Mouse (Mus musculus) liver, adult 2 months (tissue): ENCODE results near the gene Sept11. TPM values are rescaled to one million over a fixed set of nuclear protein-coding genes. Genes with fewer than 3 reads are reported as not detected.

Experiments used
- DNase-seq: peaks from one replicate; pipeline ENCODE4 v3.0.0-alpha.2; 2011; ENCODE audit warnings: low read depth, low spot score; ENCODE audit errors: extremely low read depth
- H3K27ac ChIP-seq: fragments of 200-500 bp; replicated peaks from 2 replicates; pipeline ENCODE4 v1.5.1; 2012; ENCODE audit warnings: low read depth, mild to moderate bottlenecking, control low read depth, inconsistent platforms, low read length; ENCODE audit not compliant: insufficient read depth
- H3K27me3 ChIP-seq: fragments of 200-500 bp; 2 replicates; pipeline ENCODE4 v1.6.1; 2012; ENCODE audit warnings: mild to moderate bottlenecking, moderate library complexity, low read length, inconsistent platforms; ENCODE audit not compliant: control insufficient read depth, insufficient read depth
- H3K36me3 ChIP-seq: fragments of 200-500 bp; 2 replicates; pipeline ENCODE4 v1.6.1; 2012; ENCODE audit warnings: low read length, inconsistent platforms; ENCODE audit not compliant: control insufficient read depth, insufficient read depth
- H3K4me1 ChIP-seq: fragments of 200-500 bp; 2 replicates; pipeline ENCODE4 v1.6.1; 2011; ENCODE audit warnings: low read length; ENCODE audit not compliant: control insufficient read depth, insufficient read depth
- H3K4me3 ChIP-seq: fragments of 200-500 bp; 2 replicates; pipeline ENCODE4 v1.5.1; 2011; ENCODE audit warnings: low read depth, mild to moderate bottlenecking, control low read depth, low read length, moderate library complexity; ENCODE audit not compliant: insufficient read depth
- H3K79me2 ChIP-seq: fragments of 200-500 bp; 2 replicates; pipeline ENCODE4 v1.6.1; 2012; ENCODE audit warnings: inconsistent platforms, mild to moderate bottlenecking, low read length, moderate library complexity; ENCODE audit not compliant: control insufficient read depth, insufficient read depth
- H3K9ac ChIP-seq: fragments of 200-500 bp; 2 replicates; pipeline ENCODE4 v1.6.1; 2012; ENCODE audit warnings: low read depth, mild to moderate bottlenecking, control low read depth, inconsistent platforms, low read length
- CTCF ChIP-seq: fragments of 200-500 bp; IDR thresholded peaks from 2 replicates; pipeline ENCODE4 v1.5.1; 2011; ENCODE audit warnings: low read depth, low read length, control low read depth
- POLR2A ChIP-seq: fragments of 200-500 bp; IDR thresholded peaks from 2 replicates; pipeline ENCODE4 v1.6.1; 2011; ENCODE audit warnings: low read length, control low read depth; ENCODE audit not compliant: insufficient read depth; ENCODE audit errors: extremely low read depth
- WGBS: fragments of 180-500 bp; shearing (Covaris S2); methylation state at CpG from one replicate; pipeline ENCODE4 v1.1.7; 2018; 5-methylcytosine and 5-hydroxymethylcytosine counted together
- polyA plus RNA-seq: library from polyadenylated mRNA; depleted of rRNA; stranded (reverse); fragments of >200 nt; gene quantifications from 2 replicates; pipeline ENCODE4 v1.2.3, GENCODE M21; 2012
- total RNA-seq: library from RNA; depleted of rRNA; stranded (reverse); fragments of >200 nt; gene quantifications from 2 replicates; pipeline ENCODE4 v1.2.3, GENCODE M21; 2014

The Sept11 gene
- total and polyA plus RNA-seq, 2 experiments, result 7.1 to 7.3 TPM

- WGBS, result 73% methylated on average over 12 of the region's 12 CpGs
- H3K9ac ChIP-seq, result no peak overlapping the region
- DNase-seq, result no peak
These were observed 50.3 kb downstream of the Sept11 start for GRCm38 (mm10) chr5:93143360-93144091.

DNA sequence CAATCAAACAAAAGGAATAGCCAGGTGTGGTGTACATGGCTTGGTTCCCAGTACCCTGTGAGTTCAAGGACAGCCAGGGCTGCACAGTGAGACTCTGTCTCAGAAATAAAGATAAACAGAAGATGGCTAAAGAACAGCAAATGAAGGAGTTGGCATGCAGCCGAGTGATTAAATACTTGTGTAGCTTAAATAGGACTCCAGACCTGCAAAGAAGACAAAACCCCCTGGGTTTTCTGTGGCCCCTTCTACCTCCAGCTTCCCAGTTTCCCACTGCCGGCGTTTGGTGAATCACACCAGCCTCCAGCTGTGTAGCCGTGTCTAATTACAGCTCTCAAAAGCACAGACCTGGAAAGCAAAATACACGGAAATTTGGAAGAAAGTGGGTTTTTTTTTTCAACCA, 51.6 kb downstream of the Sept11 start:
- no peak overlapping the region for H3K4me3 ChIP-seq
- TF ChIP-seq POLR2A, result no peak
- no peak for TF ChIP-seq CTCF
- no peak overlapping the region for H3K27ac ChIP-seq
- no peaks in the 10 kb centered on the region for H3K79me2 ChIP-seq
- H3K9ac ChIP-seq, result no peak overlapping the region
- peak; percentile 18 for DNase-seq
- H3K4me1 ChIP-seq, result peaks cover 7% of the 10 kb centered on the region; the same call in 1 of the 2 replicates
- no peaks in the 10 kb centered on the region for H3K27me3 ChIP-seq
- 0 out of 2 replicates have a peak, but pooled peaks cover 2% of the 10 kb centered on the region for H3K36me3 ChIP-seq
- 74% methylated on average over 5 of the region's 5 CpGs for WGBS

More at GRCm38 (mm10) chr5:93143360-93144091, 50.3 kb downstream of the Sept11 start:
- H3K4me1 ChIP-seq, result peaks cover 7% of the 10 kb centered on the region; the same call in 1 of the 2 replicates
- no peak overlapping the region for H3K4me3 ChIP-seq
- H3K79me2 ChIP-seq, result no peaks in the 10 kb centered on the region
- 0 out of 2 replicates have a peak, but pooled peaks cover 2% of the 10 kb centered on the region for H3K36me3 ChIP-seq
- no peak overlapping the region for H3K27ac ChIP-seq
- H3K27me3 ChIP-seq, result no peaks in the 10 kb centered on the region
- TF ChIP-seq POLR2A (no peak), CTCF (no peak)

- no peak overlapping the region for H3K9ac ChIP-seq
- no peak for DNase-seq
- peaks cover 10% of the 10 kb centered on the region; the same call in 1 of the 2 replicates for H3K4me1 ChIP-seq
- 87% methylated on average over 6 of the region's 6 CpGs for WGBS
- no peak overlapping the region for H3K27ac ChIP-seq
- H3K36me3 ChIP-seq, result 0 out of 2 replicates have a peak, but pooled peaks cover 2% of the 10 kb centered on the region
- no peaks in the 10 kb centered on the region for H3K27me3 ChIP-seq
- no peaks in the 10 kb centered on the region for H3K79me2 ChIP-seq
- H3K4me3 ChIP-seq, result no peak overlapping the region
- TF ChIP-seq CTCF (no peak), POLR2A (no peak)
These were observed 52.3 kb downstream of the Sept11 start for GRCm38 (mm10) chr5:93145504-93145903.

GRCm38 (mm10) chr5:93149969-93150777, 56.9 kb downstream of the Sept11 start:
- DNase-seq, result peak; percentile 82

GRCm38 (mm10) chr5:93151985-93152384, 58.7 kb downstream of the Sept11 start:
- DNase-seq, result no peak
- Histone ChIP-seq H3K27ac (no peak overlapping the region), H3K27me3 (no peaks in the 10 kb centered on the region), H3K4me1 (peaks cover 5% of the 10 kb centered on the region; the same call in 1 of the 2 replicates), H3K36me3 (peaks cover 3% of the 10 kb centered on the region; the same call in 1 of the 2 replicates), H3K79me2 (no peaks in the 10 kb centered on the region), H3K9ac (no peak overlapping the region), H3K4me3 (no peak overlapping the region)
- 60% methylated on average over 6 of the region's 6 CpGs for WGBS
- TF ChIP-seq CTCF (no peak), POLR2A (no peak)

More at GRCm38 (mm10) chr5:93149969-93150777, 56.9 kb downstream of the Sept11 start:
- Histone ChIP-seq H3K27ac (peak overlapping the region; percentile 62), H3K79me2 (no peaks in the 10 kb centered on the region), H3K9ac (0 out of 2 replicates have a peak overlapping the region, but pooled peaks have one; percentile 8), H3K4me3 (no peak overlapping the region), H3K4me1 (peaks cover 10% of the 10 kb centered on the region; the same call in 1 of the 2 replicates), H3K27me3 (no peaks in the 10 kb centered on the region), H3K36me3 (no peaks in the 10 kb centered on the region; the same call in 1 of the 2 replicates)
- TF ChIP-seq CTCF (no peak), POLR2A (no peak)
- WGBS, result 36% methylated on average over 12 of the region's 12 CpGs
